Mouse (Mus musculus) gastrocnemius, adult 18-20 months (tissue): ENCODE data around the gene Lclat1. TPM values are rescaled to one million over a fixed set of nuclear protein-coding genes. Genes with fewer than 3 reads are reported as not detected.

Source experiments
- DNase-seq: peaks from one replicate; pipeline ENCODE4 v3.0.0; 2021; ENCODE audit warnings: low spot score
- total RNA-seq, 2 experiments: library from RNA; stranded (reverse); gene quantifications; 2 replicates each; pipeline ENCODE4 v1.2.3; 2021

Gene Lclat1
- total RNA-seq, 2 experiments from 2014 or later, result 16.6 to 21.4 TPM

DNA sequence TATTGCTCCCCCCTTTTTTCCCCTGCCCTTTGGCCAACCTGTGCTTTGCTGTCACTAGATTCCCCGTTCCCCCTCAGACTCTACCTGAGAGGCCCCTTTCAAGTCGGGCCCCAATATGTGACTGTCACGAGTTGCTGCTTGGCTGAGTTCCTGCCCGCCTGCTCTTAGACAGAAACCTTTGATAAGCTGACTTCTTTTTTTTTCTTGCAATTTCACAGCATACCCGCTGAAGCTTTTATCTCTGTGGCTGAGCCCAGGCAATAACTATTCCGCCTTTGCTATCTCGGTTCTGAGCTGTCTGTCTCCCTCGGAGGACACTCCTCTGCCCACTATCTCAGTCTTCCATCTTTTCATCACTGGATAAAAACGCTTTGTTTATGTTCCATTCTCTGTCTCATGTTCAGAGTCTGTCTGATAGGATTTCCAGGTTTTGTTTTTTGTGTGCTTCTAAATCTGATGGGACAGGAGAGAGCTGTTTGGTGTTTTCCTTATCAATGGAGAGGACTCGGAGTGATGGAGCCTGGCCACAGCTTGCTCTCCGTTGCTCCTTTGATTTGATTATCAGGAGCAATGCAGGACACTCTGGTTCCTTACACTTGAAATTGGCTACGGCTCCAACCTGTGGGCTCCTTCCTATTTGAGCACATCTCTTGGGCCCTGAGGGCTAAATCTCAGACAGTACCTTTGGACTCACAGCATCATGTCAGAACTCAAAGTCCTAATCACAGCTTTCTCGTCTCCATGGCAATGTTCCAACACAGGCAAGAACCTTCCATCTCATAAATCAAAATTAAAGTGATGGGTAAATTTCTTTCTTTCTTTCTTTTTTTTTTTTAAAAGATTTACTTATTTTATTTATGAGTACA lies 20.5 kb upstream of the Lclat1 start:
- DNase-seq, result no peak

DNA sequence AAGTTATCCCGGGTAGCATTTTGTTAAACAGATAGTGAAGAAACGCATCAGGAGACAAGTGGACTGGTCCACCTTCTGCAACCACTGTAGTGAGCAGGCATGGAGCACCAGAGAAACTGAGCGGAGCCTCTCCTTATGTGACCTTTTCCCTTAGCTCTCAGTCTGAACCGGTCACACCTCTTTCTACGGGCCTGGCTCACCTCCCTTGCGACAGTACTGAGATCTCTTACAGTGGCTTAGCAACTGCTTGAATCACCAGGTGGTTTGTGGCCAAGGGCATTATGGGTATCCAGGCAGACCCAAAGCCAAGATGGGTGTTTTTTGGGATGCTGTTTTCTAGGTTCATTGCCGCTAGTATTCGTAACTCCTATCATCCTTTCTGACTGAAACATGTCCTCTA lies 16.4 kb upstream of the Lclat1 start:
- DNase-seq, result no peak

DNA sequence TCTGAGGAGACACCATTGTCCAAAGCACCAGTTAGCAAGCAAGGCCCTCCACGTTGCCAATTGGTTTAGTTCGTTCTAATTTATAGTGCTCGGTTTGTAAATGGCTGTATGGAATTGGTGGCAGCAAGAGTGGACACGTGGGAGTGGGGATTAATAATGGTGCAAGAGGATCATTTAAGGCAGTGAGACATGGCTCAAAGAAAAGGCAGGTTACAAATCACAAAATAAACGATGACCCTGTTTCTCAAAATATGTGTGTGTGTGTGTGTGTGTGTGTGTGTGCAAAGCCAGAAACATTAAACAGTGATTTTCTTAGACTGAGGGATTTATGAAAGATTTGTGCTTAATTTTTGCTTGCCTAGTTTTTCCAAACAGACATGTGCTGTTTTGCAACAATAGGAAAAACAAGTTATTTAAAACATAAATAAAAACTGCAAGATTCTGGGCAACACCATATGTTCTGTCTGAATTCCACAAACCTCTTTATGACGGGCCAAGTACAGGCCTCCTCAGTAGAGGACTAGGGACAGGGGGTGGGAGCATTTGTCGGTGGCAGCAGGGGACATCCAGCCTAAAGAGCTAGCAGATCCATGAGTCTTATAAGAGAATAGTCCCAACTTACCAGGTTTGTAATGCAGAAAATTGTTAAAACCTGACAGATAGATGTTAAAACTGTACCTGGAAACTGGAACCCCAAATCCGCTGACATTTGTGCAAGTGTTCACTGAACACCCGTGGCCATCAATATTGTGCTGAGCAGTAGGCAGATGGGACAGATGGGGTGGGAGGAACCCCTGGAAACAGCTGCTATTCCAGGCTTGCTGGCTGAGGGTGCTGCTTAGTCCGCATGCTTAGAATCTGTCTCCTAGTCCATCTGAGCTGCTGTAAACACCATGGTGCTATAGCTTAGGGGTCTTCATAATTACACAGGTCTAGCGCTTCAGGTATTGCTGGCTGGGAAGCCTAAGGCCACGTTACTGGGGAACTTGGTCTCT lies 15.4 kb upstream of the Lclat1 start:
- DNase-seq, result no peak

DNA sequence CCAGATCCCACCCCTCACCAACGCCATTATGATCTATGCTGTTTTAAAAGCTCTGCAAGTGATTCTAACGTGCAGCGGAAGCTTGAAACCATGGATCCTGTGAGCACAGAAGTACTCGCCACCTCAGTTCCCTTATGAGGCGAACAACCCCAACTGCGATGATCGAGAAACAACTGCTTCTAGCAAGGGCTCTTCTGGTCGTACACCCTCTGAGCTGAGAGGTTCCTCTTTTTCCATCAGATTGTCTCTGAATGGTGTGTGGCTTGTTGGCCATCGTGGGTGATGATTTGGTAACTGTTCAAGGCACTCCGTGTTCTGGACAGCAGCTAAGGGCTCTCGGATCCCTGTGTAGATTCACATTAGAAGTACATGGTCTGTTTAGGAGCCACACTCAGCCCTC lies 12.7 kb upstream of the Lclat1 start:
- no peak for DNase-seq

GRCm38 (mm10) chr17:73095585-73095984 lies 12.2 kb upstream of the Lclat1 start:
- no peak for DNase-seq

DNA sequence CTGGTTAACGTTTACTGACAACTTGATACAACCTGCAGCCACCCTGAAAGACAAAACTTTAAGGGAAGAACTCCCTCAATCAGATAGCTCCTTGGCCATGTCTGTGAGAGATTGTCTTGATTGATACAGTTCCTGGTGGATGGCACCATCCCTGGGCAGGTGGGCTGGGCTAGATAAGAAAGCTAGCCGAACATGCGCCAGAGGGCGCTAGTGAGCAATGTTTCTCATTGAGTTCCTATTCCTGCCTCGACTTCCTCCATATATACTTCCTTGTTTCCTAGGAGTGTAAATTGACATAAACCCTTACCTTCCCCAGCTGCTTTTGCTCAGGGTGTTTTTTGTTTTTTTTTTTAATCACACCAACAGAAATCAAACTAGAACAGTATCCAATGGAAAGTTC lies 11.3 kb upstream of the Lclat1 start:
- peak; percentile 34 for DNase-seq

GRCm38 (mm10) chr17:73098636-73099035 lies 9.1 kb upstream of the Lclat1 start:
- DNase-seq, result no peak

- no peak for DNase-seq
Measured at GRCm38 (mm10) chr17:73100396-73100795, 7.4 kb upstream of the Lclat1 start.

DNA sequence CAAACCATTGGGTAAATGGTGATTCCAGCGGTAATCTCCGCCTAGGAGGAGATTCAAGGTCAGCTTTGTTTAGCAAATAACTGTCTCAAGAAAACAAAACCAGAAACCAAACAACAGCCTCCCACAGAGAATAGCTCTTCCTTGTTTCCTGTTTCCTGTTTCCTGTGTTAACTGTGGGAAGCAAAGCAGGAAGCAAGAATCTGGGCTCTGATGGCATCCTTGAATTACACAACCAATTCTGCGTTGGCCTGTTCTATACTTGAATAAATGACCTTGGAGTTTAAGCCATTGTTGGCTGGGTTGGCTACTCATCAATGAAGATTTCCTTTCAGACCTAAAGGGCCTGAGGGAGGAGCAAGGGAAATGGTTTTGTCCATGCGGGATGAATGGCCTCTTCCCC lies 5.2 kb upstream of the Lclat1 start:
- no peak for DNase-seq

- DNase-seq, result no peak
Measured at GRCm38 (mm10) chr17:73108170-73108887, 544 bp downstream of the Lclat1 start.

DNA sequence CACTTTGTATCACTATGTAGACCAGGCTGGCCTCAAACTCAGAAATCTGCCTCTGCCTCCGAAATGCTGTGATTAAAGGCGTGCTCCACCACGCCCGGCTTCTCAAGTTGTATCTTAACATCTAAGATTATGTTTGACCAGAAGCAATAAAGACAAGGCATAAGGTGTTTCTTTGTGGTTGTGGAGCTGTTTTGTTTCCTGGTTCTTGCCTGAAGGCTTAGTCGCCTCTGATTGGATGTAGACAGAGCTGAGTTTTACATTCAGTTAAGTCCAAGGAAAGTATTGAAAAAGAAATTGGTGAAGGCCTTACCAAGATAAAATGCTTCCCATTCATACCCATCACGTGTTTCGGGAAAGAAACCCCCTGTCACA lies 1.1 kb downstream of the Lclat1 start:
- DNase-seq, result no peak

GRCm38 (mm10) chr17:73112128-73112527 lies 4.3 kb downstream of the Lclat1 start:
- no peak for DNase-seq

- DNase-seq, result no peak
Measured at GRCm38 (mm10) chr17:73112601-73113000, 4.8 kb downstream of the Lclat1 start.

- no peak for DNase-seq
Measured at GRCm38 (mm10) chr17:73113230-73113629, 5.4 kb downstream of the Lclat1 start.

DNA sequence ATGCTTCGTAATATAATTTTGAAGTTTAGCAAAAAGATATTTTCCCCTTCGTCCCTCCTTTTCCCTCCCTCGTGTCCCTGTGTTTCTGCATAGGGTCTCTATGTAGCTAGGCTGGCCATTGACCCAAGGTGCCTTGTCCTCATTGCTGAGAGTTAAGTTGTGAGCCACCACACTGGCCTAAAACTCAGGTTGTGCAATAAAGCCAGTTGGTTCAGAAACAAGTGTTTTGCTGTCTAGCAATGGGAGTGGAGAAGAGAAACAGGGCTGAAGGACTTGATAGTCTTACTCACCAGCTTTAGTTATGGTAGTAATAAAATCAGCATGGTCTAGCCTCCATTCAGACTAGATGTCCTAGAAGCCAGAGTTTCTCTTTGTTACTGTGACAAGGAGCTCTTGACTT lies 10.3 kb downstream of the Lclat1 start:
- DNase-seq, result no peak

- DNase-seq, result no peak
Measured at GRCm38 (mm10) chr17:73118702-73119101, 10.9 kb downstream of the Lclat1 start.

DNA sequence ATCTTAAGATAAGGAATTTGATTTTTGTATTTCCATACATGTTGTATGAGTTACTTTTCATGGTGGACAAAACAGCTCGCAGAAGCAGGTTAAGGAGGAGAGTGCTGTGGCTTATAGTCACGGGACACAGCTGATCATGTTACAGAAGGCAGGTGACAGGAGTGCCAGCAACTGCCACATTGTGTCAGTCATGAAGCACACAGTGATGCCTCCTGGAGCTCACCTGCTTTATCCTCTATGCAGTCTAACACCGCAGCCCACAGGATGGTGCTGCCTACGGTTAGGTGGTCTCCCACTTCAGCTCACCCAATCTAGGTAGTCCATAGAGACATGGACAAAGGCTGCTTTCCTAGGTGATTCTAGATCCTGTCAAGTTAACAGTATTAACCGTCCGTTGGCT lies 11.4 kb downstream of the Lclat1 start:
- DNase-seq, result no peak

- no peak for DNase-seq
Measured at GRCm38 (mm10) chr17:73120545-73120944, 12.8 kb downstream of the Lclat1 start.

DNA sequence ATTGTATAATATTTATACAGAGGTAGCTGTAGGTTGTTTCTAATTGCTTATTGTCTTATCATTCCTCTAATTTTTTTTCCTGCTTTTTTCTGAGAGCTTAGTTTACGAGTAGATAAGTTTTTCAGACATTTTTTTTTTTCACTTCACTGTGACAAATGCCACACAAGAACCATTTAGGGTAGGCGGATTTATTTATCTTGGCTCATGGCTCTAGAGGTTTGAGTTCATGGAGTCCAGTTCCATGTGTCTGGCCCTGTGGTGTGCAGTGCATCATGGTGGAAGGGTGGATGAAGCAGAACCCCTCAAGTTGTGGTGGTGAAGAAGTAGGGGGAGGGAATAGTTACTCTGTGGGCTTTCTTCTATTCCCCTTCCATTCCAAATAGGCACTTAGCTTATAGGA lies 13.9 kb downstream of the Lclat1 start:
- DNase-seq, result no peak

DNA sequence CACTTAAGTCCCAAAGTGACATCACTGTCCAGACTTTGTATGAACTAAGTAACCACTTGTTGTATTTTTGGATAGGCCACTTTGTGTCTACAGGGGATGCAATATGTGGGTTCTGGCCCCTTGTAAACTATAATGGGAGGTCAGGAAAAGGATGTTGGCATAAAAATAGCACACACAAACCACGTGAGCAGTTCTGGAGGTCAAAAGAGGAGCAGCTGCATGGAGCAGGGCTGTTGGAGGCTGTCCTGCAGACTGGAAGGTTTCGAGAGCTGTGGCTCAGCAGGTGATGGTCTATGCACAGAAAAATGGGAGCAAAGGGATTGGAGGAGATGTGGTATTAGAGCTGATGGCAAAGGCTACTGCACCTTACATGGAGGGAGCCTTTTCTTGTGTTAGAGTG lies 18.6 kb downstream of the Lclat1 start:
- DNase-seq, result no peak

GRCm38 (mm10) chr17:73126903-73127302 lies 19.1 kb downstream of the Lclat1 start:
- DNase-seq, result no peak
